Mouse (Mus musculus) CD4-positive, CD25-positive, alpha-beta regulatory T cell (primary cell): ENCODE measurements around the gene Olfr493. TPM values are rescaled to one million over a fixed set of nuclear protein-coding genes. Genes with fewer than 3 reads are reported as not detected.

ENCODE experiments used
- polyA plus RNA-seq: library from polyadenylated mRNA; unstranded; fragments of 100-300 nt; shearing (Covaris generic); gene quantifications from one replicate; pipeline ENCODE4 v1.2.1, GENCODE M21; 2017

Gene Olfr493
- not detected for polyA plus RNA-seq

DNA sequence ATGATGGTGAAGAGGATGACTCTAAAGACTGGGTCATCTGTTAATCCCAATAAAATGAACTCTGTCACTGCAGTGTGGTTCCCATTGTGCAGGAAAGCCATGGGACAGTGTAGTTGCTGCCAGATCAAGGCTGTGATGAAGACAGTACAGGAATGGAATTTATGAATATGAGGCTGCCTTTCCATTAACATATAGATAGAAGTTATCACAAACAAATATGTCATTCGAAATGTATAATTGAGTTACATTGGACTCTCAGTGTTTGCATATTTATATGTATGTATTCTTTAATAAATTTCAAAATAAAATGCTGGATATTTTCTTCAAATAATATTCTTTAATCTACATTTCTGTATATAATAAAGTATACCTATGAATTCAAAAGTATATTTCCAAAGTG lies at the start of gene Olfr493:
Gene Olfr493, minus strand, starts transcription at position 101 of the 400 bp plus-strand sequence.

DNA sequence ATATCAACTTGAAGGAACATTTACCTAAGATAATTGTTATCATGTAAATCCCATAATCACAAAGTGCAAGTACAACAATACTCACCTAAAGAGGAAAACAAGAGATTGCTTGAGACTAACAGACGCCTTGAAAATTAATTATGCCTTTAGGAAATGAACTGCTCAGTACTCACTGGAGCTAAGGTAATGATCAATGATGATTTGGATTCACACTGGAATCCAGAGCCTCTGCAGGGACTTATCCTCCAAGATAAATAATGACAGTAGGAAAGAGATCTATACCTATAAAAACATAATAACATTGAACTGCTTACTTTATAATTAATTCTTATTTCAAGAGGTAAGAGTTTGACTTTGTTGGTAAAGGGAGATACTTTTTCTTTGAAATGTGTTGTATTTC lies 46.1 kb upstream of the Olfr493 start, which contains the start of gene Olfr495:
Gene Olfr495, plus strand, starts transcription at position 301 of the 400 bp plus-strand sequence.

DNA sequence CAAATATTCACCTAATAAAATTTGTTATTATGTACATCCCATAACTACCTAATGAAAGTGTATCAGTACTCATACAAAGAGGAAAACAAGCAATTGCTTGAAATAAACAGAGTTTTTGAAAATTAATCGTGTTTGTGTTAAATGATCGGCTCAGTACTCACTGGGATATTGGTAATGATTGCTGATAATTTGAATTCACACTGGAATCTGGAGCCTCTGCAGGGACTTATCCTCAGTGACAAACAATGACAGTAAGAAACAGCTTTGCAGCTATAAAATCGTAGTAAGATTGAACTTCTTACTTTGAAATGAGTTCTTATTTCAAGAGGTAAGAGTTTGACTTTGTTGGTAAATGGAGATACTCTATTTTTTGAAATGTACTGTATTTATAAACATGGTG lies 18.3 kb upstream of the Olfr493 start, which contains the start of gene Olfr494:
Gene Olfr494, plus strand, starts transcription at position 301 of the 400 bp plus-strand sequence.

DNA sequence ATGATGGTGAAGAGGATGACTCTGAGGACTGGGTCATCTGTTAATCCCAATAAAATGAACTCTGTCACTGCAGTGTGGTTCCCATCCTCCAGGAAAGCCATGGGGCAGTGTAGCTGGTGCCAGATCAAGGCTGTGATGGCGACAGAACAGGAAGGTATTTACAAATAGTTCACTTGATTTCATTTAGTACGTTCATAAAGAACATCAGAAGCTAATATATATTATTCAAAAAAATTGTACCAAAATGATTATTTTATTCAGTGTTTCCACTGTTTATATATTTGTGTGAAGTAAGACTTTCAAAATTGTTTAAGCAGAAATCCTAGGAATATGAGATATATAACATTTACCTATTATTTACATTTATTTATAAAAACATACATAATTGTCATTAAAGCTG lies 23.2 kb downstream of the Olfr493 start, which contains the start of gene Olfr492:
Gene Olfr492, minus strand, starts transcription at position 101 of the 400 bp plus-strand sequence.

DNA sequence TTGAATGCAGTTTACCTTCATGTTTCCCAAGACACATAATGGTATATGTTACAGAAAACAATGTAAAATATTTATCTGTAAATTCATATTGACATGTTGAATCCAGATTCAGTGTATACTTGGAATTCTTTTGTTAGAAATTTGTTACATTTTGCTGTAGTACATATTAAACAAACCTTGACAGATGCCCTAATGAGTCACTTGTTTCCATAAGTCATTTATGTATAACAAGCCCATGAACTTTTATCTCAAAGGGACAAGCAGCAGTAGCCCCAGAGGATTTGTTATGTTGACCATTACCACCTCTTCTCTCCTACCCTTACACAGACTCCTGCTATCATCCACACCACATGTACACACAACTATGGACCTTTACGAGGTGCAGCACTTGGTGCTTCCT lies 33.6 kb downstream of the Olfr493 start, which contains the start of gene Olfr491:
Gene Olfr491, plus strand, starts transcription at position 301 of the 400 bp plus-strand sequence.

Other genes starting within 250 kb of the Olfr493 start
- not detected for gene Olfr482, start 249.4 kb downstream of the Olfr493 start, polyA plus RNA-seq
- gene Olfr483, start 246.1 kb downstream of the Olfr493 start, polyA plus RNA-seq = not detected
- 0.04 TPM for gene Olfr484, start 219.5 kb downstream of the Olfr493 start, polyA plus RNA-seq
- gene Olfr485, start 187.1 kb downstream of the Olfr493 start, polyA plus RNA-seq = not detected
- not detected for gene Olfr486, start 174.2 kb downstream of the Olfr493 start, polyA plus RNA-seq
- not detected for gene Olfr487, start 132.3 kb downstream of the Olfr493 start, polyA plus RNA-seq
- gene Olfr488, start 88.6 kb downstream of the Olfr493 start, polyA plus RNA-seq = not detected
- not detected for gene Olfr490, start 58.0 kb downstream of the Olfr493 start, polyA plus RNA-seq
- gene Olfr491, start 33.5 kb downstream of the Olfr493 start, polyA plus RNA-seq = not detected
- not detected for gene Olfr492, start 23.3 kb downstream of the Olfr493 start, polyA plus RNA-seq
- not detected for gene Olfr494, start 18.4 kb upstream of the Olfr493 start, polyA plus RNA-seq
- not detected for gene Olfr495, start 46.2 kb upstream of the Olfr493 start, polyA plus RNA-seq
- not detected for gene Olfr497, start 73.4 kb upstream of the Olfr493 start, polyA plus RNA-seq
- not detected for gene Olfr498, start 118.3 kb upstream of the Olfr493 start, polyA plus RNA-seq
- 0.11 TPM for gene Olfr502, start 178.1 kb upstream of the Olfr493 start, polyA plus RNA-seq
- gene Olfr503, start 197.5 kb upstream of the Olfr493 start, polyA plus RNA-seq = not detected
- gene Olfr504, start 218.8 kb upstream of the Olfr493 start, polyA plus RNA-seq = not detected